Mouse (Mus musculus): ENCODE data around the gene Dlg2.
A peak's percentile ranks its signal among the peaks of the same experiment; 100 is the strongest.

The Dlg2 gene

GRCm38 (mm10) chr7:91877804-91878203, 1401.3 kb downstream of the Dlg2 start:
- DNase-seq (ENCODE audit: extremely low spot score, low read depth, low spot score), result no peak

GRCm38 (mm10) chr7:91886336-91886735, 1409.9 kb downstream of the Dlg2 start:
- no peak for DNase-seq (ENCODE audit: extremely low spot score, low read depth, low spot score)

- DNase-seq (ENCODE audit: extremely low spot score, low read depth, low spot score), result no peak
Observed at GRCm38 (mm10) chr7:91893991-91894390, 1417.5 kb downstream of the Dlg2 start.

GRCm38 (mm10) chr7:91896935-91897334, 1420.5 kb downstream of the Dlg2 start:
- DNase-seq (ENCODE audit: extremely low spot score, low read depth, low spot score), result no peak

- no peak for DNase-seq (ENCODE audit: extremely low spot score, low read depth, low spot score)
Observed at GRCm38 (mm10) chr7:91897509-91897908, 1421.0 kb downstream of the Dlg2 start.

GRCm38 (mm10) chr7:91902503-91902902, 1426.0 kb downstream of the Dlg2 start:
- no peak for DNase-seq (ENCODE audit: extremely low spot score, low read depth, low spot score)

- DNase-seq (ENCODE audit: extremely low spot score, low read depth, low spot score), result no peak
Observed at GRCm38 (mm10) chr7:91916809-91917208, 1440.3 kb downstream of the Dlg2 start.

GRCm38 (mm10) chr7:91919099-91919498, 1442.6 kb downstream of the Dlg2 start:
- no peak for DNase-seq (ENCODE audit: extremely low spot score, low read depth, low spot score)

- no peak for DNase-seq (ENCODE audit: extremely low spot score, low read depth, low spot score)
Observed at GRCm38 (mm10) chr7:91919738-91920137, 1443.3 kb downstream of the Dlg2 start.

- no peak for DNase-seq (ENCODE audit: extremely low spot score, low read depth, low spot score)
Observed at GRCm38 (mm10) chr7:91934881-91935597, 1458.6 kb downstream of the Dlg2 start.

- DNase-seq (ENCODE audit: extremely low spot score, low read depth, low spot score), result no peak
Observed at GRCm38 (mm10) chr7:91936193-91936592, 1459.7 kb downstream of the Dlg2 start.

- DNase-seq (ENCODE audit: extremely low spot score, low read depth, low spot score), result no peak
Observed at GRCm38 (mm10) chr7:91943224-91943623, 1466.8 kb downstream of the Dlg2 start.

- no peak for DNase-seq (ENCODE audit: extremely low spot score, low read depth, low spot score)
Observed at GRCm38 (mm10) chr7:91955584-91955983, 1479.1 kb downstream of the Dlg2 start.

- DNase-seq (ENCODE audit: extremely low spot score, low read depth, low spot score), result no peak
Observed at GRCm38 (mm10) chr7:91962956-91963355, 1486.5 kb downstream of the Dlg2 start.

GRCm38 (mm10) chr7:91972970-91973369, 1496.5 kb downstream of the Dlg2 start:
- no peak for DNase-seq (ENCODE audit: extremely low spot score, low read depth, low spot score)

- no peak for DNase-seq (ENCODE audit: extremely low spot score, low read depth, low spot score)
Observed at GRCm38 (mm10) chr7:92003769-92004455, 1527.4 kb downstream of the Dlg2 start.

- no peak for DNase-seq (ENCODE audit: extremely low spot score, low read depth, low spot score)
Observed at GRCm38 (mm10) chr7:92005681-92006425, 1529.4 kb downstream of the Dlg2 start.

GRCm38 (mm10) chr7:92008702-92009101, 1532.2 kb downstream of the Dlg2 start:
- DNase-seq (ENCODE audit: extremely low spot score, low read depth, low spot score), result no peak

GRCm38 (mm10) chr7:92024928-92025327, 1548.5 kb downstream of the Dlg2 start:
- no peak for DNase-seq (ENCODE audit: extremely low spot score, low read depth, low spot score)

GRCm38 (mm10) chr7:92025465-92026056, 1549.1 kb downstream of the Dlg2 start:
- DNase-seq (ENCODE audit: extremely low spot score, low read depth, low spot score), result no peak

- DNase-seq (ENCODE audit: extremely low spot score, low read depth, low spot score), result peak; percentile 39
Observed at GRCm38 (mm10) chr7:92027049-92027448, 1550.6 kb downstream of the Dlg2 start.

Measured in hindlimb bud, embryonic 11.5 days (tissue).